Mouse (Mus musculus): Measurements from ENCODE around the gene Tubal3. TPM values are rescaled to one million over a fixed set of nuclear protein-coding genes. Genes with fewer than 3 reads are reported as not detected.

The Tubal3 gene
- polyA plus RNA-seq, 1 experiment from 2014 or later, result not detected

GRCm38 (mm10) chr13:3944699-3945098 lies 26.6 kb downstream of the Tubal3 start:
- Histone ChIP-seq H3K9me3 (no peaks in the 10 kb centered on the region), H3K4me3 (no peak overlapping the region), H3K27ac (replicated peaks) (no peak overlapping the region), H3K36me3 (replicated peaks) (no peaks in the 10 kb centered on the region), H3K27me3 (replicated peaks; ENCODE audit: low read depth, poor library complexity, severe bottlenecking) (no peaks in the 10 kb centered on the region), H3K4me1 (no peaks in the 10 kb centered on the region)
- no peak for DNase-seq (ENCODE audit: low spot score)
- WGBS, result 86% methylated on average over 7 of the region's 7 CpGs

DNA sequence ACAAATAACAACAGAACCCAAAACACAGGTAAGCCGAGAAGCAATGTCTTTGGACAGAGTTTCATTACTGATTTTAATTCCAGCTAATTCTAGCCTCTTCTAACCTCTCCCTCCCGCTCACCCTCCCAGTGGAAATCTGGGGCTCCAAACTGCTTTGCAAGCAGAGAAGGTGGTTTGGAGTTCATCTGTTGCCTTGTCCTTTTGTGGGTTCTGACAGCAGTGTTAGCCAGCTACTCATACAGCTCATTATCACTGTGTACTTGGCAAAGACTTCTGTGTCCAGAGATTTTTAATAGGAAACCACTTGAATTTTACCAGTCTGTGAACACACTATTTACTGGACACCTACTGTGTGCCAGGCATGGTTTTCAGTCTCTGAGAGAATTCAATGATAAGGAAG lies 27.2 kb downstream of the Tubal3 start, which contains the start of gene Ucn3:
TSS of gene Ucn3 (minus strand) at position 101 of the 400 bp plus-strand sequence.
- Histone ChIP-seq H3K4me3 (no peak within 1 kb of the TSS), H3K9me3 (no peaks in the 10 kb centered on the region), H3K4me1 (no peaks in the 10 kb centered on the region), H3K36me3 (replicated peaks) (no peaks in the 10 kb centered on the region), H3K27ac (replicated peaks) (no peak within 1 kb of the TSS), H3K27me3 (replicated peaks; ENCODE audit: low read depth, poor library complexity, severe bottlenecking) (no peaks in the 10 kb centered on the region)
- no peak for DNase-seq (ENCODE audit: low spot score)
- WGBS, result 71% methylated on average over 2 of the region's 2 CpGs

DNA sequence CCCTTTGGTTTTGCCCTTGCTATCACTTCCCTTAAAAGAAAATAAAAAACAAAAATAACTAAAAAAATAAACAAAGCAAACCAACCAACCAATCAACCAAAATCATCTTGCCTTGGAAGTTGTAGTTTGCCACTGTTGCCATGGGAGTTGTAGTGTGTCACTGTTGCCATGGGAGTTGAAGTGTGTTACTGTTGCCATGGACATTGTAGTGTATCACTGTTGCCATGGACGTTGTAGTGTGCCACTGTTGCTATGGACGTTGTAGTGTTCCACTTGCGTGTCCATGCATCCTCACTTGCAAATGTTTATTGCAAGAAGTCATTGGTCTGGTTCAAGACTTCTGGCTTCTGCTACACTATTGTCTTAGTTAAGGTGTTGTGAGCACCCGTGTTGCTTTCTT lies 29.2 kb downstream of the Tubal3 start:
- Histone ChIP-seq H3K4me1 (no peaks in the 10 kb centered on the region), H3K9me3 (peaks cover 3% of the 10 kb centered on the region; the same call in 1 of the 2 replicates), H3K36me3 (replicated peaks) (no peaks in the 10 kb centered on the region), H3K4me3 (no peak overlapping the region), H3K27me3 (replicated peaks; ENCODE audit: low read depth, poor library complexity, severe bottlenecking) (no peaks in the 10 kb centered on the region), H3K27ac (replicated peaks) (no peak overlapping the region)
- no peak for DNase-seq (ENCODE audit: low spot score)
- 92% methylated on average over 4 of the region's 4 CpGs for WGBS

GRCm38 (mm10) chr13:3949477-3949876 lies 31.4 kb downstream of the Tubal3 start:
- 84% methylated on average over 4 of the region's 4 CpGs for WGBS

DNA sequence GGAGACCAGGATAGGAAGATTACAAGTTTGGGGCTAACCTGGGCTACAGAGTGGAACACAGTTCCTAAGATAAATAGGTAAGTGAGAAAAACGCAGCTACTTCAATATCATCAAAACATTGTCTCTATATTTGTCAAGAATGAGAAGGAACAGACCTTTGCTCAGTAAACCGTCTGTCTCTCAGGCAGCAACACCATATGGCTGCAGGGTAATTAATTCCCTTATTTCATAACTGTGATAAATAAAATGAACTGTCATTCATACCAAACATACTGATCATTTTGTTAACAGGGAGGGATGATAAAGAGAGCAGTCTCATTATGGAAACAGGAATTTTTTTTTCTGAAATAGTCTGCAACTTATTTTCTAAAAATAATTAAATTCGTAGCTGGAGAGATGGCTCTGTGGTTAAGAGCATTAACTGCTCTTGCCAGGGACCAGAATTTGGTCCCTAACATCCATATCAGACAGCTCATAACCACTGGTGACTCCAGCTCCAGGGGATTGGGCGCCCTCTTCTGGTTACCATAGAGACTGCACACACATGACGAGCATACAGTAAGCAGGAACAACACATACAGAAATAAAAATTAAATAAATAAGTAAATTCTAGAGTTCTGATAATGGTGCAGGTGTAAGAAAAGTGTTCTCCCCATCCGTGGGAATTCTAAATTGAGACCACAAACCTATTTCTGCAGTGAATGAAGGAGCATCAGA lies 33.3 kb downstream of the Tubal3 start:
- DNase-seq (ENCODE audit: low spot score), result no peak
- H3K9me3 ChIP-seq, result peaks cover 3% of the 10 kb centered on the region; the same call in 1 of the 2 replicates
- H3K27ac ChIP-seq (replicated peaks), result no peak overlapping the region
- WGBS, result 79% methylated on average over 6 of the region's 6 CpGs
- H3K27me3 ChIP-seq (replicated peaks; ENCODE audit: low read depth, poor library complexity, severe bottlenecking), result no peaks in the 10 kb centered on the region
- H3K36me3 ChIP-seq (replicated peaks), result no peaks in the 10 kb centered on the region
- no peak overlapping the region for H3K4me3 ChIP-seq
- H3K4me1 ChIP-seq, result no peaks in the 10 kb centered on the region

More at GRCm38 (mm10) chr13:3949477-3949876, 31.4 kb downstream of the Tubal3 start:
- Histone ChIP-seq H3K4me1 (no peaks in the 10 kb centered on the region), H3K9me3 (peaks cover 3% of the 10 kb centered on the region; the same call in 1 of the 2 replicates), H3K27me3 (replicated peaks; ENCODE audit: low read depth, poor library complexity, severe bottlenecking) (no peaks in the 10 kb centered on the region), H3K4me3 (no peak overlapping the region), H3K27ac (replicated peaks) (no peak overlapping the region), H3K36me3 (replicated peaks) (no peaks in the 10 kb centered on the region)
- DNase-seq (ENCODE audit: low spot score), result no peak

GRCm38 (mm10) chr13:3968849-3969248 lies 50.8 kb downstream of the Tubal3 start:
- DNase-seq (ENCODE audit: low spot score), result no peak
- Histone ChIP-seq H3K27ac (replicated peaks) (no peak overlapping the region), H3K4me3 (no peak overlapping the region), H3K4me1 (no peaks in the 10 kb centered on the region), H3K9me3 (no peaks in the 10 kb centered on the region), H3K36me3 (replicated peaks) (no peaks in the 10 kb centered on the region), H3K27me3 (replicated peaks; ENCODE audit: low read depth, poor library complexity, severe bottlenecking) (no peaks in the 10 kb centered on the region)
- WGBS, result 87% methylated on average over 4 of the region's 4 CpGs

Small RNA genes within 50 kb of the gene (microRNA-seq; reads per million reads assigned to microRNA genes)
- gene Gm22460, result not detected

Other genes with a start within 250 kb of the Tubal3 start
- not detected in 2 replicates for gene Calml3, start 114.0 kb upstream of the Tubal3 start, polyA plus RNA-seq (2016; fragmentation: Nextera tagmentation; extraction: Ambion mirVana)
- gene Calm4, start 80.5 kb upstream of the Tubal3 start, polyA plus RNA-seq (2016; fragmentation: Nextera tagmentation; extraction: Ambion mirVana), result not detected in 2 replicates
- gene Calm5, start 64.1 kb upstream of the Tubal3 start, polyA plus RNA-seq (2016; fragmentation: Nextera tagmentation; extraction: Ambion mirVana), result not detected in 2 replicates
- gene Net1, start 54 bp upstream of the Tubal3 start, polyA plus RNA-seq (2016; fragmentation: Nextera tagmentation; extraction: Ambion mirVana), result 100.0 and 117 TPM in 2 replicates
- not detected in 2 replicates for gene Ucn3, start 27.1 kb downstream of the Tubal3 start, polyA plus RNA-seq (2016; fragmentation: Nextera tagmentation; extraction: Ambion mirVana)
- 0.18 and 0.26 TPM in 2 replicates for gene Akr1c14, start 130.7 kb downstream of the Tubal3 start, polyA plus RNA-seq (2016; fragmentation: Nextera tagmentation; extraction: Ambion mirVana)
- gene Akr1c18, start 232.4 kb downstream of the Tubal3 start, polyA plus RNA-seq (2016; fragmentation: Nextera tagmentation; extraction: Ambion mirVana), result not detected in 2 replicates